Mouse (Mus musculus): ENCODE results near the gene Wdr24.
"Not testable (repeated sequence)": the region's sequence is repeated elsewhere in the genome, so short reads cannot be mapped to it uniquely, and the experiment has no call there.

The Wdr24 gene

GRCm38 (mm10) chr17:25861704-25862612, 38.5 kb downstream of the Wdr24 start:
- DNase-seq, result no peak

GRCm38 (mm10) chr17:25863681-25864080, 40.3 kb downstream of the Wdr24 start:
- DNase-seq, result no peak

GRCm38 (mm10) chr17:25864311-25864710, 40.9 kb downstream of the Wdr24 start:
- no peak for DNase-seq

- DNase-seq, result no peak
Observed at GRCm38 (mm10) chr17:25865288-25865687, 41.9 kb downstream of the Wdr24 start.

- DNase-seq, result no peak
Observed at GRCm38 (mm10) chr17:25866172-25866571, 42.7 kb downstream of the Wdr24 start.

GRCm38 (mm10) chr17:25867509-25867835, 44.0 kb downstream of the Wdr24 start:
- DNase-seq, result no peak

- DNase-seq, result peak; percentile 64
Observed at GRCm38 (mm10) chr17:25867836-25868600, 44.6 kb downstream of the Wdr24 start.

GRCm38 (mm10) chr17:25868601-25869191, 45.3 kb downstream of the Wdr24 start, which contains the start of gene Mcrip2:
Gene Mcrip2, minus strand, starts transcription at chr17:25868764.
- peak; percentile 89 for DNase-seq

GRCm38 (mm10) chr17:25869498-25869897, 46.1 kb downstream of the Wdr24 start:
- no peak for DNase-seq

- no peak for DNase-seq
Observed at GRCm38 (mm10) chr17:25869954-25870353, 46.5 kb downstream of the Wdr24 start.

- DNase-seq, result not testable (repeated sequence)
Observed at GRCm38 (mm10) chr17:25871566-25871965, 48.1 kb downstream of the Wdr24 start.

- no peak for DNase-seq
Observed at GRCm38 (mm10) chr17:25872676-25873075, 49.2 kb downstream of the Wdr24 start.

GRCm38 (mm10) chr17:25873405-25874147, 50.1 kb downstream of the Wdr24 start:
- no peak for DNase-seq

- no peak for DNase-seq
Observed at GRCm38 (mm10) chr17:25874148-25874720, 50.8 kb downstream of the Wdr24 start.

GRCm38 (mm10) chr17:25874721-25875170, 51.3 kb downstream of the Wdr24 start, which contains the start of gene Mettl26:
Gene Mettl26, plus strand, starts transcription at chr17:25875074.
- DNase-seq, result peak; percentile 98

GRCm38 (mm10) chr17:25875171-25876136, 52.0 kb downstream of the Wdr24 start:
- peak; percentile 92 for DNase-seq

- DNase-seq, result no peak
Observed at GRCm38 (mm10) chr17:25876347-25876915, 53.0 kb downstream of the Wdr24 start.

- DNase-seq, result no peak
Observed at GRCm38 (mm10) chr17:25877025-25877424, 53.6 kb downstream of the Wdr24 start.

GRCm38 (mm10) chr17:25877741-25878610, 54.5 kb downstream of the Wdr24 start:
- DNase-seq, result no peak

All from lung, postnatal 36 days (tissue).